Mouse (Mus musculus) erythroblast, adult 5-6 weeks (primary cell): ENCODE data around the gene Tdrd7. TPM values are rescaled to one million over a fixed set of nuclear protein-coding genes. Genes with fewer than 3 reads are reported as not detected.
A peak's percentile ranks its signal among the peaks of the same experiment; 100 is the strongest.

Experiments used
- ATAC-seq: replicated peaks from 2 replicates; pipeline ENCODE4 v1.8.0; 2016; ENCODE audit warnings: moderate number of reproducible peaks, mild to moderate bottlenecking, moderate TSS enrichment, inconsistent platforms; ENCODE audit not compliant: poor library complexity, low FRiP score, severe bottlenecking
- total RNA-seq, 2 experiments: library from RNA; stranded (forward) in 1 of 2; stranded (reverse) in 1 of 2; fragments of 150-400 nt in 1 of 2; fragments of 200-764, 138-1000 nt in 1 of 2; gene quantifications; 2 replicates each; pipeline versions ENCODE4 v1.2.3 to v1.2.4; 2015 to 2017; ENCODE audit warnings: low replicate concordance in 2 of 2

Gene Tdrd7
- 14.2 and 25.1 TPM in 2 replicates for total RNA-seq (2015; ENCODE audit: low replicate concordance)
- 11.4 and 14.9 TPM in 2 replicates for total RNA-seq (2017; ENCODE audit: low replicate concordance)

GRCm38 (mm10) chr4:45964771-45965439 is at the start of gene Tdrd7:
TSS of gene Tdrd7 (plus strand) at chr4:45965334.
- ATAC-seq: no peak

GRCm38 (mm10) chr4:45917091-45917490 is 48.0 kb upstream of the Tdrd7 start:
- no peak for ATAC-seq

GRCm38 (mm10) chr4:45921663-45922435 is 43.3 kb upstream of the Tdrd7 start:
- no peak for ATAC-seq

- no peak for ATAC-seq
These were observed 41.1 kb upstream of the Tdrd7 start for GRCm38 (mm10) chr4:45924011-45924410.

- no peak for ATAC-seq
These were observed 36.6 kb upstream of the Tdrd7 start for GRCm38 (mm10) chr4:45928561-45928960.

- peak; percentile 74 for ATAC-seq
These were observed 23.5 kb upstream of the Tdrd7 start for GRCm38 (mm10) chr4:45941628-45942044.

- no peak for ATAC-seq
These were observed 17.4 kb upstream of the Tdrd7 start for GRCm38 (mm10) chr4:45947729-45948128.

- no peak for ATAC-seq
These were observed 15.9 kb upstream of the Tdrd7 start for GRCm38 (mm10) chr4:45949109-45949848.

GRCm38 (mm10) chr4:45951830-45952229 is 13.3 kb upstream of the Tdrd7 start:
- no peak for ATAC-seq

GRCm38 (mm10) chr4:45953025-45953919 is 11.9 kb upstream of the Tdrd7 start:
- no peak for ATAC-seq

GRCm38 (mm10) chr4:45955235-45955634 is 9.9 kb upstream of the Tdrd7 start:
- no peak for ATAC-seq

GRCm38 (mm10) chr4:45956131-45956530 is 9.0 kb upstream of the Tdrd7 start:
- no peak for ATAC-seq

- no peak for ATAC-seq
These were observed 8.4 kb upstream of the Tdrd7 start for GRCm38 (mm10) chr4:45956706-45957105.

GRCm38 (mm10) chr4:45965737-45966447 is 758 bp downstream of the Tdrd7 start:
- ATAC-seq: no peak

GRCm38 (mm10) chr4:45966716-45967115 is 1.6 kb downstream of the Tdrd7 start:
- ATAC-seq: no peak

- ATAC-seq: no peak
These were observed 2.6 kb downstream of the Tdrd7 start for GRCm38 (mm10) chr4:45967479-45968341.

- ATAC-seq: no peak
These were observed 3.9 kb downstream of the Tdrd7 start for GRCm38 (mm10) chr4:45969051-45969450.

GRCm38 (mm10) chr4:45970048-45970560 is 5.0 kb downstream of the Tdrd7 start:
- ATAC-seq: no peak
